Mouse (Mus musculus) small intestine, adult 2 months (tissue): ENCODE measurements around the gene Atp2b2.

Experiments
- CTCF ChIP-seq: fragments of 200-500 bp; IDR thresholded peaks from 2 replicates; pipeline ENCODE4 v1.5.1; 2012; ENCODE audit warnings: low read depth, mild to moderate bottlenecking, control low read depth, inconsistent platforms, low read length, moderate library complexity, mixed read lengths; ENCODE audit not compliant: insufficient replicate concordance, insufficient read length; ENCODE audit errors: extremely low read depth
- POLR2A ChIP-seq: fragments of 200-500 bp; IDR thresholded peaks from 2 replicates; pipeline ENCODE4 v1.6.1; 2012; ENCODE audit warnings: low read depth, mild to moderate bottlenecking, control low read depth, inconsistent platforms, low read length, moderate library complexity

GRCm38 (mm10) chr6:113890023-113890857 lies 152.2 kb downstream of the Atp2b2 start:
- TF ChIP-seq CTCF, result no peak
- TF ChIP-seq POLR2A, result no peak
